In genomic region chr4:150280459-150280858, GRCm38 (mm10) we compare ENCODE assay signal across 8 mouse cellular contexts. TPM values are rescaled to one million over a fixed set of nuclear protein-coding genes. Genes with fewer than 3 reads are reported as not detected.
DNase-seq lines count a peak whose midpoint lies in the region; ATAC-seq and TF ChIP-seq lines count a peak whose summit lies in the region.

No protein-coding gene starts in this region.

- DNase-seq in cerebellum, adult 2 months: no peak
- no peak for DNase-seq in cerebellum, adult 11 months
- peak; percentile 31 for DNase-seq in retina, embryonic 14.5 days (ENCODE audit: low spot score)
- DNase-seq in retina, postnatal 1 day: no peak
- DNase-seq in right cerebral cortex, postnatal 25 days: no peak

- H3K9me3 ChIP-seq in limb, embryonic 15.5 days: no peaks in the 10 kb centered on the region

- peaks cover 5% of the 10 kb centered on the region; the same call in 1 of the 2 replicates for H3K4me1 ChIP-seq in cerebellum, adult 2 months (ENCODE audit: control insufficient read depth, insufficient read depth, low read length)
- H3K4me1 ChIP-seq in limb, embryonic 15.5 days: peaks cover 19% of the 10 kb centered on the region

- H3K9ac ChIP-seq in limb, embryonic 15.5 days: no peak overlapping the region

- no peak overlapping the region; the same call in 1 of the 2 replicates for H3K27ac ChIP-seq in cerebellum, adult 2 months (ENCODE audit: insufficient read depth, low read length)
- peak overlapping the region; percentile 99 for H3K27ac ChIP-seq in limb, embryonic 15.5 days

- no peaks in the 10 kb centered on the region for H3K36me3 ChIP-seq in limb, embryonic 15.5 days

- no peak for TF ChIP-seq CTCF in cerebellum, adult 2 months (IDR thresholded peaks at IDR 0.05; ENCODE audit: borderline replicate concordance, insufficient read depth, low read depth, low read length)

- no peak for ATAC-seq in limb, embryonic 15.5 days (ENCODE audit: insufficient number of reproducible peaks, low FRiP score, low TSS enrichment, low read depth)
- ATAC-seq in frontal cortex, adult (ENCODE audit: low TSS enrichment): no peak
- ATAC-seq in monocyte, adult 5-6 weeks (replicated peaks; ENCODE audit: insufficient number of reproducible peaks, low FRiP score, low TSS enrichment, poor library complexity, severe bottlenecking): no peak

- H3K27me3 ChIP-seq in cerebellum, adult 2 months (ENCODE audit: control insufficient read depth, insufficient read depth, low read length): no peaks in the 10 kb centered on the region
- no peaks in the 10 kb centered on the region for H3K27me3 ChIP-seq in limb, embryonic 15.5 days

- H3K4me2 ChIP-seq in limb, embryonic 15.5 days: peak overlapping the region; percentile 60; the same call in 1 of the 2 replicates

- H3K4me3 ChIP-seq in cerebellum, adult 2 months (replicated peaks; ENCODE audit: insufficient read depth, low read depth, low read length): peak overlapping the region; percentile 23
- peak overlapping the region; percentile 98 for H3K4me3 ChIP-seq in limb, embryonic 15.5 days

- no peak for TF ChIP-seq POLR2A in cerebellum, adult 2 months (IDR thresholded peaks at IDR 0.05; ENCODE audit: borderline replicate concordance, insufficient read depth, low read length)

- WGBS in cerebellum, adult 2 months: 49% methylated on average over 4 of the region's 4 CpGs
- 25% methylated on average over 4 of the region's 4 CpGs for WGBS in limb, embryonic 15.5 days

RNA-seq across cellular contexts. Expression of gene Rere, which starts 1.0 kb away (rescaled TPM):
- 69.1 and 73.2 TPM in 2 replicates for polyA plus RNA-seq in cerebellum, adult 2 months (2012; rRNA removed)
- polyA plus RNA-seq in limb, embryonic 15.5 days (2015; fragmentation: Nextera tagmentation; extraction: Ambion mirVana): 18.4 and 19.7 TPM in 2 replicates
- total RNA-seq in monocyte, adult 5-6 weeks (2017): 11.1 to 34.3 TPM (median 14.5 TPM) in 3 replicates

RNA-seq across cellular contexts. Expression of gene Eno1, which starts 43.9 kb away (rescaled TPM):
- polyA plus RNA-seq in cerebellum, adult 2 months (2012; rRNA removed): 918 and 961 TPM in 2 replicates
- polyA plus RNA-seq in limb, embryonic 15.5 days (2015; fragmentation: Nextera tagmentation; extraction: Ambion mirVana): 1,599 and 1,772 TPM in 2 replicates
- total RNA-seq in monocyte, adult 5-6 weeks (2017): 240 to 351 TPM (median 288 TPM) in 3 replicates
